Mouse (Mus musculus) lung, embryonic 14.5 days (tissue): ENCODE measurements at regions not wholly inside any gene's neighbourhood (a gene's known extent, or its start where the extent isn't known, plus 50 kb on each side); places are given as distances from the start of the nearest gene placed in this dataset.

ENCODE experiments used
- ATAC-seq: fragments of 200-750 bp; cut with Nextera tagmentation; 2 replicates; pipeline ENCODE4 v1.8.0; 2017; ENCODE audit warnings: mild to moderate bottlenecking, moderate TSS enrichment, moderate library complexity; ENCODE audit not compliant: insufficient read depth
- DNase-seq: peaks from one replicate; pipeline ENCODE4 v3.0.0-alpha.2; 2015
- H3K27ac ChIP-seq: fragments of 300-500 bp; sonication (generic); 2 replicates; pipeline ENCODE4 v1.5.1; 2014; ENCODE audit warnings: low read depth, mild to moderate bottlenecking, moderate library complexity
- H3K27me3 ChIP-seq: fragments of 300-500 bp; sonication (generic); 2 replicates; pipeline ENCODE4 v1.6.1; 2014; ENCODE audit warnings: low read length, control low read depth; ENCODE audit not compliant: insufficient read depth
- H3K36me3 ChIP-seq: fragments of 300-500 bp; sonication (generic); 2 replicates; pipeline ENCODE4 v1.6.1; 2014; ENCODE audit warnings: control low read depth; ENCODE audit not compliant: insufficient read depth
- H3K4me1 ChIP-seq: fragments of 300-500 bp; sonication (generic); 2 replicates; pipeline ENCODE4 v1.6.1; 2014; ENCODE audit warnings: antibody characterized with exemption, control low read depth; ENCODE audit not compliant: insufficient read depth
- H3K4me2 ChIP-seq: fragments of 300-500 bp; sonication (generic); 2 replicates; pipeline ENCODE4 v1.6.1; 2014; ENCODE audit warnings: mild to moderate bottlenecking
- H3K4me3 ChIP-seq: fragments of 300-500 bp; sonication (generic); 2 replicates; pipeline ENCODE4 v1.5.1; 2014; ENCODE audit warnings: low read depth, low read length
- H3K9ac ChIP-seq: fragments of 300-500 bp; sonication (generic); 2 replicates; pipeline ENCODE4 v1.6.1; 2014
- H3K9me3 ChIP-seq: fragments of 300-500 bp; sonication (generic); 2 replicates; pipeline ENCODE4 v1.6.1; 2016; ENCODE audit warnings: low read depth, low read length, control low read depth
- CTCF ChIP-seq: IDR thresholded peaks from 2 replicates; pipeline ENCODE4 v1.5.1; 2016; ENCODE audit warnings: antibody characterized with exemption, low read depth
- WGBS: fragments of 180-500 bp; shearing (Covaris S2); extraction: QIAGEN DNeasy Blood & Tissue Kit; methylation state at CpG from one replicate; pipeline ENCODE4 v1.1.7; 2014; 5-methylcytosine and 5-hydroxymethylcytosine counted together

- no peak for TF ChIP-seq CTCF
- Histone ChIP-seq H3K9me3 (no peaks in the 10 kb centered on the region), H3K27ac (no peak overlapping the region; the same call in 1 of the 2 replicates), H3K27me3 (no peaks in the 10 kb centered on the region), H3K36me3 (no peaks in the 10 kb centered on the region), H3K9ac (no peak overlapping the region), H3K4me2 (no peak overlapping the region), H3K4me3 (no peak overlapping the region), H3K4me1 (no peaks in the 10 kb centered on the region)
- WGBS = 40% methylated on average over 3 of the region's 3 CpGs
- ATAC-seq (peak; percentile 70; the same call in 1 of the 2 replicates), DNase-seq (peak; percentile 45)
These were observed 77.9 kb upstream of the Cadm2 start for GRCm38 (mm10) chr16:67698619-67699018.
